Mouse (Mus musculus): Measurements from ENCODE around the gene Rprml. TPM values are rescaled to one million over a fixed set of nuclear protein-coding genes. Genes with fewer than 3 reads are reported as not detected.
A peak's percentile ranks its signal among the peaks of the same experiment; 100 is the strongest.
"Not testable (repeated sequence)": the region's sequence is repeated elsewhere in the genome, so short reads cannot be mapped to it uniquely, and the experiment has no call there.

Gene Rprml
- polyA plus RNA-seq, 1 experiment from 2014 or later, result 0.51 TPM

DNA sequence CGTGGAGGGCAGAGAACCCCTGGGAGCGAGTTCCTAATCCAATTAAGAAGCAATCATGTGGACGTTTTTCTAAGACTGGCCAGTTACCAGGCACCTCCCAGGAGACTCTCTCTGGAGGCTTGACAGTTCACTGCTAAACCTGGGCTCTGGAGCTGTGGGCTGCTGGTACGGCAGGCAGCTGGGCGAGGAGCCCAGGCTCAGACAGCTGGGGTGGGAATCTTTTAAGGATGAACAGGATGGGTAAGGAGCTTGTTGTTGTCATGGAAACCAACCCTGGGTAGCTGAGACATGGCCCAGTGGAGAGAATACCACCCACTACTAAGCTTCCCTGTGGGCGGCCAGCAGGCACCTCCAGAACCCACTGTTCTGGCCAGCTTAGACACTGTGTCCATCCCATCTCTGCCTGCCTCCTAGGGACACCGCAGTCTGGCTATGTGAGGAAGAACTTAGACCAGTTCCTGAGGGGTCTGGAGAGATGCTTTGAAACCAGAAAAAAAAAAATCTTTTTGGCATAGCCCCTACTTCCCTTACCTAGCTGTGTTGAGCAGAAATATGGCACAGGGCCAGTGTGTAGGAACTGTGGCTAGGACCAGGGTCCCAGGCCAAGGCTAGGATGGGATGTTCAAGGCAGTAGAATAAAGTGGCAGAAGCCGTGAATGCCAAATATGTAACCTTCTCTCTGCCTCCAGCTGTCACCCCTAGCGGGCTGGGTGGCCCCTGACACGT lies 17.0 kb downstream of the Rprml start:
- Histone ChIP-seq H3K4me3 (replicated peaks) (no peak overlapping the region), H3K36me3 (no peaks in the 10 kb centered on the region), H3K4me1 (peaks cover 21% of the 10 kb centered on the region), H3K4me2 (no peak overlapping the region), H3K27ac (replicated peaks) (peak overlapping the region; percentile 54; the same call in 1 of the 2 replicates), H3K9ac (replicated peaks) (no peak overlapping the region), H3K9me3 (replicated peaks) (no peaks in the 10 kb centered on the region), H3K27me3 (replicated peaks) (no peaks in the 10 kb centered on the region)
- 30% methylated on average over 10 of the region's 10 CpGs for WGBS
- peak; percentile 65; the same call in 1 of the 2 replicates for ATAC-seq (ENCODE audit: low FRiP score)

DNA sequence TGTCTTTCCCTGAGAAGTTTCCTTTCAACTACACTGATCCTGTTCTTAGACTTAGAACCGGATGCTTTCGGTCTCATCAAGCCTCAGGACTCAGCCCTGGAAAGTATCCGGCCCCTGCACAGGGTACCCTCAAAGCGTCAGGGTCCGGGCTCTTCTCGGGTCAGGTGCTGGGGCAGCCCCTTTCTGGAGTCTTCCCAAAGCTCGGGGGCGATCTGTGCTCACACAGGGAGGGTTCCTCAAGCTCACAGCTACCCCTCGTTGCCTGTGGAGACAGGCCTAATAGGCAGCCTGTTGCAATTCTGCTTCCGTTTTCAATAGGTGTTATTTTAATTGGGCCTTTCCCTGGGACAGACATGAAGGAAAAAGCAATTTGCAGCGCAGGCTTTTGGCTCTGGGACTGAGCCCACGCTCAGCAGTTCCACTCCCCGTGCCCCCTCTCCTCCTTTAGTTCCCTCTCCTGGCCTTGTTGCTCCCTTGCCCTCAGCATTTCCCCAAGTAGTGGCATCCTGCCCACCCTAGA lies 17.6 kb downstream of the Rprml start:
- no peak overlapping the region for H3K4me2 ChIP-seq
- H3K9ac ChIP-seq (replicated peaks), result no peak overlapping the region

DNA sequence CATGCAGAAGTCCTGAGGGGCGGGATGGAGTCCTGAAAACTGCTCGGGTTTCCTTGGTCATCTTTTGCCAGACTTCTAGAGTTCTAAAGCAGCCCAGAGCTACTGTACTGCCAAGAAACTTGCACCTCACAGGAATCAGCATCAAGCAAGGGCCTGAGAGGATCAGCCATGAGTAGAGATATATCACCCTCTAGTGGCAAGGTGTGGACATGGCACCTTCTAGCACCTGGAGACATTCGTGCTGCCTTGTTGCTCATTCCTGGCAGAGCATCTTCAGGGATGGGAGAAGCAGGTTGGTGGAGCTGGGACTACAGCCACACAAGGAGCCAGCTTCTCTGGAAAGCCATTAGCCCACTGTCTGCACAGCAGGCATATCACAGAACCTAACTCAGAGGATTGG lies 26.2 kb downstream of the Rprml start:
- no peak for ATAC-seq (ENCODE audit: low FRiP score)
- WGBS, result 40% methylated on average over 3 of the region's 3 CpGs
- no peak overlapping the region for H3K9ac ChIP-seq (replicated peaks)
- peaks cover 36% of the 10 kb centered on the region for H3K36me3 ChIP-seq
- no peaks in the 10 kb centered on the region for H3K4me1 ChIP-seq
- H3K4me2 ChIP-seq, result no peak overlapping the region
- H3K4me3 ChIP-seq (replicated peaks), result no peak overlapping the region
- no peak overlapping the region for H3K27ac ChIP-seq (replicated peaks)
- no peaks in the 10 kb centered on the region for H3K27me3 ChIP-seq (replicated peaks)
- H3K9me3 ChIP-seq (replicated peaks), result no peaks in the 10 kb centered on the region

More for the DNA sequence above, 17.6 kb downstream of the Rprml start:
- Histone ChIP-seq H3K27ac (replicated peaks) (no peak overlapping the region), H3K9me3 (replicated peaks) (no peaks in the 10 kb centered on the region), H3K27me3 (replicated peaks) (no peaks in the 10 kb centered on the region), H3K4me1 (peaks cover 21% of the 10 kb centered on the region), H3K36me3 (no peaks in the 10 kb centered on the region), H3K4me3 (replicated peaks) (no peak overlapping the region)
- ATAC-seq (ENCODE audit: low FRiP score), result no peak
- WGBS, result 55% methylated on average over 13 of the region's 13 CpGs

- not testable (repeated sequence) for H3K27ac ChIP-seq (replicated peaks); ATAC-seq (ENCODE audit: low FRiP score); H3K9me3 ChIP-seq (replicated peaks); H3K4me2 ChIP-seq; H3K27me3 ChIP-seq (replicated peaks); H3K4me1 ChIP-seq; H3K4me3 ChIP-seq (replicated peaks); H3K9ac ChIP-seq (replicated peaks)
- 35% methylated on average over 2 of the region's 2 CpGs for WGBS
- peaks cover 51% of the 10 kb centered on the region for H3K36me3 ChIP-seq
Observed at GRCm38 (mm10) chr11:103677042-103677441, 27.7 kb downstream of the Rprml start.

- no peaks in the 10 kb centered on the region for H3K9me3 ChIP-seq (replicated peaks)
- H3K4me2 ChIP-seq, result no peak overlapping the region
- no peak for ATAC-seq (ENCODE audit: low FRiP score)
- H3K9ac ChIP-seq (replicated peaks), result no peak overlapping the region
- 90% methylated on average over 11 of the region's 11 CpGs for WGBS
- H3K27me3 ChIP-seq (replicated peaks), result no peaks in the 10 kb centered on the region
- no peak overlapping the region for H3K27ac ChIP-seq (replicated peaks)
- H3K36me3 ChIP-seq, result peaks cover 89% of the 10 kb centered on the region
- H3K4me1 ChIP-seq, result peaks cover under 1% of the 10 kb centered on the region; the same call in 1 of the 2 replicates
- H3K4me3 ChIP-seq (replicated peaks), result no peak overlapping the region
Observed at GRCm38 (mm10) chr11:103683667-103684334, 34.4 kb downstream of the Rprml start.

DNA sequence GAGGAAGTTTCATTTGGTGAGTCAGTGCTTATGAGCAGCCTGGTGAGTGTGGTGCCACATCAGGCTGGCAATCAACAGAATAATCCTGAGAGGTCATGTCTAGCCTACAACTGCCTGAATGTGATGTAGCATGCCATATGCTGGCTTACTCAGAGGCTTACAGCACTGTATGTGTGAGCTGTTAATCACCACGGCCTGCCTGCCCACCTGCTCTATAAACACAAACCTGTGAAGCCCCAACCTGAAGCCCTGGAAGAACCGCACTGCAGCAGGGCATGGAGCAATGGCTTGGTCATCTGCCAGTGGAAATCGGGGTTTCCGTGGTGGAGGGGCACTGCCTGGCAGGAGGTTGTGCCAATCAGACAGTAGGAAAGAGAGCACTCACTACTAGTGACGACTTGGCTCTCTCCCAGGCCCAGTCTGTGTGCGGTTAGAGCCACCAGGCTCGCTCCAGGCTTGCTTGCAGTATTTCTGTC lies 35.9 kb downstream of the Rprml start:
- ATAC-seq (ENCODE audit: low FRiP score), result no peak
- no peak overlapping the region for H3K4me3 ChIP-seq (replicated peaks)
- H3K36me3 ChIP-seq, result peaks cover 76% of the 10 kb centered on the region
- peaks cover 5% of the 10 kb centered on the region; the same call in 1 of the 2 replicates for H3K4me1 ChIP-seq
- no peak overlapping the region for H3K27ac ChIP-seq (replicated peaks)
- no peaks in the 10 kb centered on the region for H3K27me3 ChIP-seq (replicated peaks)
- H3K9ac ChIP-seq (replicated peaks), result no peak overlapping the region
- H3K4me2 ChIP-seq, result no peak overlapping the region
- 86% methylated on average over 7 of the region's 7 CpGs for WGBS
- H3K9me3 ChIP-seq (replicated peaks), result no peaks in the 10 kb centered on the region

GRCm38 (mm10) chr11:103686706-103687105 lies 37.3 kb downstream of the Rprml start:
- no peak overlapping the region for H3K4me2 ChIP-seq
- no peak overlapping the region for H3K9ac ChIP-seq (replicated peaks)
- H3K27me3 ChIP-seq (replicated peaks), result no peaks in the 10 kb centered on the region
- H3K27ac ChIP-seq (replicated peaks), result no peak overlapping the region
- H3K36me3 ChIP-seq, result peaks cover 63% of the 10 kb centered on the region
- H3K4me1 ChIP-seq, result peaks cover 6% of the 10 kb centered on the region
- no peaks in the 10 kb centered on the region for H3K9me3 ChIP-seq (replicated peaks)
- H3K4me3 ChIP-seq (replicated peaks), result no peak overlapping the region
- 88% methylated on average over 6 of the region's 6 CpGs for WGBS
- ATAC-seq (ENCODE audit: low FRiP score), result no peak

GRCm38 (mm10) chr11:103688271-103688979 lies 39.1 kb downstream of the Rprml start:
- H3K9ac ChIP-seq (replicated peaks), result no peak overlapping the region
- peaks cover 9% of the 10 kb centered on the region for H3K4me1 ChIP-seq
- no peak overlapping the region for H3K27ac ChIP-seq (replicated peaks)
- peaks cover 46% of the 10 kb centered on the region for H3K36me3 ChIP-seq
- H3K9me3 ChIP-seq (replicated peaks), result no peaks in the 10 kb centered on the region
- no peak overlapping the region for H3K4me2 ChIP-seq
- H3K27me3 ChIP-seq (replicated peaks), result no peaks in the 10 kb centered on the region
- no peak for ATAC-seq (ENCODE audit: low FRiP score)
- no peak overlapping the region for H3K4me3 ChIP-seq (replicated peaks)
- WGBS, result 79% methylated on average over 6 of the region's 6 CpGs

GRCm38 (mm10) chr11:103688980-103689378 lies 39.6 kb downstream of the Rprml start:
- WGBS, result 19% methylated on average over 3 of the region's 3 CpGs
- Histone ChIP-seq H3K4me1 (peaks cover 11% of the 10 kb centered on the region), H3K9me3 (replicated peaks) (no peaks in the 10 kb centered on the region), H3K4me3 (replicated peaks) (no peak overlapping the region), H3K27me3 (replicated peaks) (no peaks in the 10 kb centered on the region), H3K9ac (replicated peaks) (no peak overlapping the region), H3K4me2 (no peak overlapping the region), H3K27ac (replicated peaks) (no peak overlapping the region), H3K36me3 (peaks cover 41% of the 10 kb centered on the region)
- no peak for ATAC-seq (ENCODE audit: low FRiP score)

- ATAC-seq (ENCODE audit: low FRiP score), result no peak
- Histone ChIP-seq H3K27ac (replicated peaks) (no peak overlapping the region), H3K9ac (replicated peaks) (no peak overlapping the region), H3K27me3 (replicated peaks) (no peaks in the 10 kb centered on the region), H3K4me3 (replicated peaks) (no peak overlapping the region), H3K4me2 (no peak overlapping the region), H3K9me3 (replicated peaks) (no peaks in the 10 kb centered on the region), H3K36me3 (peaks cover 22% of the 10 kb centered on the region), H3K4me1 (peaks cover 25% of the 10 kb centered on the region)
- WGBS, result 89% methylated on average over 1 of the region's 1 CpGs
Observed at GRCm38 (mm10) chr11:103691036-103691435, 41.7 kb downstream of the Rprml start.

- Histone ChIP-seq H3K27me3 (replicated peaks) (no peaks in the 10 kb centered on the region), H3K4me1 (peaks cover 33% of the 10 kb centered on the region), H3K9me3 (replicated peaks) (no peaks in the 10 kb centered on the region), H3K4me2 (no peak overlapping the region), H3K27ac (replicated peaks) (no peak overlapping the region), H3K4me3 (replicated peaks) (no peak overlapping the region), H3K36me3 (0 out of 2 replicates have a peak, but pooled peaks cover 3% of the 10 kb centered on the region), H3K9ac (replicated peaks) (no peak overlapping the region)
- no peak for ATAC-seq (ENCODE audit: low FRiP score)
- 36% methylated on average over 1 of the region's 1 CpGs for WGBS
Observed at GRCm38 (mm10) chr11:103693241-103693640, 43.9 kb downstream of the Rprml start.

Data from neural tube, embryonic 15.5 days (tissue).